Mouse (Mus musculus) spleen, embryonic (tissue): ENCODE measurements around the gene Defb10.
"Not testable (repeated sequence)": the region's sequence is repeated elsewhere in the genome, so short reads cannot be mapped to it uniquely, and the experiment has no call there.

Source experiments
- CTCF ChIA-PET: fragments of 350-600 bp; sonication (Branson Sonifier 250); formaldehyde crosslinking; loops from one replicate; lab custom pipeline; 2022; lab: Charles Lee

The Defb10 gene

GRCm38 (mm10) chr8:21858586-21858985 lies at the start of gene Defb10:
Gene Defb10, plus strand, starts transcription at chr8:21858901.
- CTCF ChIA-PET: not testable (repeated sequence)

GRCm38 (mm10) chr8:21885321-21885720 lies 26.6 kb downstream of the Defb10 start, which contains the start of gene Defb9:
Gene Defb9, minus strand, starts transcription at chr8:21885421.
- CTCF ChIA-PET: not testable (repeated sequence)

- CTCF ChIA-PET: not testable (repeated sequence)
Observed at GRCm38 (mm10) chr8:21906290-21906689, 47.6 kb downstream of the Defb10 start, which contains the start of gene Defb11. Gene Defb11, minus strand, starts transcription at chr8:21906412.
